Mouse (Mus musculus): ENCODE results near the gene Tbc1d14. TPM values are rescaled to one million over a fixed set of nuclear protein-coding genes. Genes with fewer than 3 reads are reported as not detected.
A peak's percentile ranks its signal among the peaks of the same experiment; 100 is the strongest.

Tbc1d14 gene
- total RNA-seq, 2 experiments from 2014 or later = 13.4 to 14.6 TPM

DNA sequence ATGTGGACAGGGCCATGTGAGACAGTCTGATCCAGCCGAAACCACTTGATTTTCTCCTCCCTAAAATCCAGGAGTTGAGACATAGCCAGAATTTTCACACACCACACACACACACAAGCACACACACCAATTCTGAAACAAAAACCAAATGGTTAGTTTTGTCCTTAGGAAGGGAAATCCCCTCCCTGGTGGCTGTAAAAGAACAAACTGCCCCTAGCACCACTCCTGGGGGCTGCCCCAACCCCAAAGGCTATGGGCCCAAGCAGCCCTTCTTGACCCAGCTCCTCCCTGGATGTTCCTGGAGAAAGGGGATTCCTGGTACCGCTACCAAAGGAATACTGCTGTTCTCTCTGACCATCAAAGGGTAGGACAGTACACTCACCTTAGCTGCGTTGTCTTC, 16.6 kb downstream of the Tbc1d14 start:
- DNase-seq = no peak

- peak; percentile 82 to 84 for DNase-seq
These were observed 17.3 kb downstream of the Tbc1d14 start for GRCm38 (mm10) chr5:36575745-36576144.

DNA sequence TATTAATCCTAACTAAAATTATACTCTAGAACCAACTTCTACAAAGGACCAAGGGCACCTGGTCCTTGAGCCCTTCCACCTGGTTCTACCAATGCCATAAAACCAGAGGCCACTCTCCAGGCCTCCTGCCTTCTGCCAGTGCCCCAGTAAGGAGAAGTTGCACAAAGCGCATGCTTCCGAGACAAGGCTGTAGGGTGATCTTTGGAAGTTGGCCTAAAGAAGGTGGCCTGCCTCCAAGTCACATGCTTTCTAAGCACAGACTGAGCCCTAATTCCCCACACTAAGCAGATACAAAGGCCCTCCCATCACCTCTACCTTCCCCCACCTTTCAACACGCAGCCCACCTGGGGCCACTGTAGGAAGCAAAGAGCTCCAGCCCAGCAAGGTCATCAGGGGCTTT, 17.8 kb downstream of the Tbc1d14 start:
- DNase-seq = peak; percentile 84 to 86

- DNase-seq = peak; percentile 54 to 70
These were observed 18.8 kb downstream of the Tbc1d14 start for GRCm38 (mm10) chr5:36574147-36574870.

- no peak for DNase-seq
These were observed 19.7 kb downstream of the Tbc1d14 start for GRCm38 (mm10) chr5:36573354-36573753.

DNA sequence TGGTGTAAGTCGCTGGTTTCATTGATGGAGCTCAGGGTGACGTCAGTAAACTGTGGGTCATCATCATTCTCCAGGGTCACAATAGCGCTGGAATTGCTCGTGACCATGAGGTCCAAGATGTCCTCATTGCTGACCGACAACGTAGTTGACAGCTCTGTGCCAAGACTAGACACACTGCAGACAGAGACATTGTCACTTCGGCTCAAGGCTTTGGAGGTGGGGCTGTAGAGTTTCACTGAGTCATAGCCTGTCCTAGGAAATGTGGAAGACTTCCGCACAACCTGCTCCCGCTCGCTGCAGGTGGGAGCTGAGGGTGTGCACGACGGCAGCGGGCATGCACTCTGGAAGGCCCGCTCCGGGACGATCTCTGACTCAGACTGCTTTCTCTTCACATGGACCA, 21.7 kb downstream of the Tbc1d14 start:
- DNase-seq = no peak

- no peak for DNase-seq
These were observed 22.4 kb downstream of the Tbc1d14 start for GRCm38 (mm10) chr5:36570546-36571245.

DNA sequence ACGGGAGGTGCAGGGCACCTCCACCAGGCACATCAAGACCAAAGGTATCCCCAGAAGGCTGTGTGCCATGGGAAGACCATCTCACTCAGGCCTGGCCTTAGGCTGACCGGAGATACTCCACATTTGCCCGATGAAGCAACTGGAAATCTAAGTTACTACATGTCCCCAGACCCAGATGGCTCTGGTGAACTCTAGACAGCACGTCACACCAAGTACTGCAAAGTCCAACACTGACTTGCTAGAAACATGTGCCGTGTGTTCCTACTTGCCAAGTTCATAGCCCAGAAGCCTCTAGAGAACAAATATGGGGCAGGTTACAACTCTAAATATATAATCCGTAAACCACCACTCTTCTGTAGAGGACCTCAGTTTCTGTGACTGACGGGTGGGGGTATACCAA, 23.0 kb downstream of the Tbc1d14 start:
- DNase-seq = no peak

DNA sequence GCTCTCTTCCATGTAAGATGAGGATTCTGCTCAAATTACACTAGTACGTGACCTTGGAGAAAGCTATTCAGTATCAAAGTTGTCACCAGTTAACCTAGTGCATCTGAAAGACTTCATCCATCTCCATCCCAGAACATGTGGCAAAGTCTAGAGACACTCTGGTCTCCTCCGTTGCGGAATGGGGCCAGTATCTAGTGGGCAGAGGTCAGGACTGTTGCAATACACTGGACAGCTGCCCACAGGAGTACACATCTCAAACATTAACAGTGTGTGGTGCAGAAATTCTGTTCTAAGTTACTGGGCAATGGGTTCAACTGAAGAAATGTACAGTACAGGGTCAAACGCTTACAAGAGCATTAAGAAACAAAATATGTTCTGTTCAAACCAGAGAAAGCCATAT, 25.0 kb downstream of the Tbc1d14 start:
- peak in 1 of 2 experiments; percentile 44 for DNase-seq

- no peak for DNase-seq
These were observed 25.4 kb downstream of the Tbc1d14 start for GRCm38 (mm10) chr5:36567627-36568026.

DNA sequence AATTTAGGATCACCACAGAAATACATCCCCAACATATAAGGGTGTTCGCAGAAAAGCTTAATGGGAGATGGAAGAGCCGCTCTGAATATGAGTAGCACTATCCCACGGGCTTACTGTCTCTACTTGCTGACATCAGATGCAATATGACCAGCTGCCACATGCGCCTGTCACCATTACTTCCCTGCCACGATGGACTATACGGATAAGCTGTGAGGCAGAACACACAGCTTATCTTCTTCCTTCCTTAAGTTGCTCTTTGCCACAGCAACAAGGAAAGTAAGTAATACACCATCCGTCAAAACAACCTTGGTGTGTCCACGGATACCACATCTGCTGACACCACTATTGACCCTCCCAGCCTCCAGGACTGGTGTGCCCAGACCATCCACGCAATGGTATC, 28.5 kb downstream of the Tbc1d14 start:
- no peak for DNase-seq

DNA sequence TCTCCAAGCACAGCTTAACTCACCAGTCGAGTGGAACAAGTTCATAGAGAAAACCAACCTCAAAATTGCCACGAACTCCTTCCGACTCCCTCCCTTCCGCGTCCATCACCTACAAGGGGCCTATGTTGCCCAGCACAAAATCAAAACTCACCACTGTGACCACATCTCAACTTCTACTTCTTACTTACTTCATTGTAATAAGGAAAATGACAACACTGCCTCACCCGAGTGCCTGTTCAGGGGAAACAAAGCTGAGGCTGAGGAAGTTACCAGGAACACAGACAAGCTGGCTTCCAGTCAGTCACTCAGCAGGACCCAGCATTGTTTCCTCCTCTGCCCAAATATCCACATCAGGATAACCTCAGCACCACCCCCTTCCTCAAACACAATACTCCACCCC, 29.3 kb downstream of the Tbc1d14 start:
- peak in 1 of 2 experiments; percentile 58 for DNase-seq

- DNase-seq = peak in 1 of 2 experiments; percentile 79
These were observed 30.2 kb downstream of the Tbc1d14 start for GRCm38 (mm10) chr5:36562791-36563445.

DNA sequence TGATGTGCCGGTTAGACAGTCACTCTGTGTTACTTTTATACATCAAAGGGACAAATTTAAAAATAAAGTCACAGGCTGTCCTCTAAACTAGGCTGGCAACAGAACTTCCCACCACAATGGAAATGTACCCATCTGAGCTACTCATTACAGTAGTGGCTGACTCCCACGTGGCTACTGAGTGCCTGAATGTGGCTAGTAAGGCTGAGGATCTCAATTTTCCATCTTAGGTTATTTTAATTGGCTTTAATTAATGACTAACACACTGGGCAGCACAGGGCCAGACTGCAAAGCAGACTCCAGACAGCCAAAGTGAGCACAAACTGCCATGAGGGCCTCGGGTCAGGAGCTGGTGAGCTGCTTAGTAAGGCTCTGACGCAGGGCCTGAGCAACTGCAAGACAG, 31.6 kb downstream of the Tbc1d14 start:
- DNase-seq = no peak

DNA sequence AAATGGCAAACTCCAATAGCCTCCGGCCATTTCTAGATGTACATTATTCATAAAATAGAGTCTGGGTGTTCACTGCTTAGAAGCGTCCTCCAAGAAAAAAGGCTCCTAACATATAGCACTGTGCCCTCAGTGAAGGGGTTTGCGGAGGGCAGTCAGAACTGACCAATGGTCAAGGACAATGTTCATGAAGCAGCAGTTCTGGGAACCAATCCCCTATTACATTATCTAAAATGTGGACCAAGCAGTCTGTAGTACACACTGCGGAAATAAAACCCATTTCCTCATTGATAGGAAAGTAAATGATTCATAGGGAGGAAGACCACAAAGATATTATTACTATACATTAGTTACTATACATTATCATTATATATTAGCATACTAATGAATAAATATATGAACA, 32.6 kb downstream of the Tbc1d14 start:
- no peak for DNase-seq

DNA sequence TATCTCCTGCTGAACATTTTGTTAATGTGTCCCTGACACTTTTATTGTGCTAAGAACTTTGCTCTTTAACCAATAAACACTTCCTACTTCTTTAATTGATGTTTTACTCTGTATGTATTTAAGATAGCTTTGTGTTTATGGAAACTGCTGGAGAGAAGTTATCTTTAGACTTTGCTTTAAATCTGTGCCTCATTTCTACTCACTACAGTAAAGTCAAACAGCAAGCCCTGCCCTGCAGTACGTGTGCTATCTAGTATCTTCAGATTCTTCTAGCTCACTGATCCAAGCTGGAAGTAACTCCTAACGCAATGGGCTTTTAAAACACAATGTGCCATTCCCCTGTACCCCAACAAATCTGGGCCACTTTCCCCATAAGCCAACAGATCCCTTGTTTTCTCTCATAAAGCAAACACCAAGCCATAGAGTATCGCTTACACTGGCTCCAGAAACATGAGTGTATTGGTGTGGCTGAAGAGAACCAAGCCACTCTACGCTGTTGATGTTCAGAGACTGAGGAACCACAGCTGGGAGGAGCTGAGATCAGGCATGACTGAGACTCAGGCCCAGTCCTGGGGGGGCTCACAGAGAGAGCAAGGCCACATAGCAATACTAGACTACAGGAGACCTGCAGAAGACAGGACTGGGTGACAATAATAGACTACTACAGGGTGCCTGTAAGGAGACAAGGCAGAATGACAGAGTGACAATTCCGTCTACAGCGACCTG, 33.4 kb downstream of the Tbc1d14 start:
- DNase-seq = no peak

DNA sequence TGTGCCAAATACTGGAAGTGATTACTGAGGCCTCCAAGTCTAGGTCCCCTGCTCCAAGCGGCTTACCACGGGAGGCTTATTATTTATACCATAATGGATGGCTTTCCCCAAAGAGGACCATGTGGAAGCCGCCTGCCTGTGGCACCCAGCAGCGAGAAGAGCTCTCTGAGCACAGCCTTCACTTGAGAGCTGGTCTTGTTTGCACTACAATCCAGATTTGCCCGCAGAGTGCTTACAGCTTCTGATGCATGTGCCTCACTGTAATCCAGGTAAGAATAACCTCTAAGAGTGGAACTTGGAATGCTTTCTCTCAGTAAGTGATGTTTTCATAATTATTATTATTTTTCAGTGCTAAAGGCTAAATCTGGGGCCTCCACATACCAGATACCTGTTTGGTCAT, 34.0 kb downstream of the Tbc1d14 start:
- no peak for DNase-seq

- DNase-seq = no peak
These were observed 34.5 kb downstream of the Tbc1d14 start for GRCm38 (mm10) chr5:36558526-36558925.

DNA sequence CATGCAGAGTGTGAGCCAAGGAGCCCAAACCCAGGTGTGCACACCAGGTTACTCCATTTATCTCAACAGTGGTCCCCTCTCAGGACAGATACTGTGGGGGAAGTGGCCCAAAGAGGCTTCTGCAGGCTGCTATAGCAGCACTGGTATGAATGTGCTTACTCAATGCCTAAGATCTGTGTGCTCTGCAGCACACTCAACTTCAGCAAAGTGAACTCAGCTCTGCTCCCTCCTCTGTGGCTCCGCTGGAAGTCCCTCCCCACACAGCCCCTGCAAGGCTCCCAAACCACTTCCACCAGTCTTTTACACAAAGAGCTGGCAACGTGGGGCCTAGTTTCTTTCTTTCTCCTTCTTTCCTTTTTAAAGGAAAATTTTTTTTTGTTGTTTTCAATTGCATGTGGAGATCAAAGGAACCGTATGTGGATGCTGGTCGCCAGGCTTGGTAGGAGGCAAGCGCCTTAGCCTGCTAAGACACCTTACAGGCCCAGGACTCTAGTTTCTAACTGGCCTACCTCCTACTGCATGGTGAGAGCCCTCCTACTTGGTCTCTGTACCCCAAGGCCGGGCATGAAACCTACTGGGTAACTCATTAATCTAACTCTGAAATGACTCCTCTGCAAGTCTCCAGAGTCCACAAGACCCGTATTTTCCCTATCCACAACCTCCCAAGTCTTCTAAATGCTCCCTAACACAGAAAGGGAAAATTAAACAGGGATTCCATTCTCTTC, 35.3 kb downstream of the Tbc1d14 start:
- no peak for DNase-seq

DNA sequence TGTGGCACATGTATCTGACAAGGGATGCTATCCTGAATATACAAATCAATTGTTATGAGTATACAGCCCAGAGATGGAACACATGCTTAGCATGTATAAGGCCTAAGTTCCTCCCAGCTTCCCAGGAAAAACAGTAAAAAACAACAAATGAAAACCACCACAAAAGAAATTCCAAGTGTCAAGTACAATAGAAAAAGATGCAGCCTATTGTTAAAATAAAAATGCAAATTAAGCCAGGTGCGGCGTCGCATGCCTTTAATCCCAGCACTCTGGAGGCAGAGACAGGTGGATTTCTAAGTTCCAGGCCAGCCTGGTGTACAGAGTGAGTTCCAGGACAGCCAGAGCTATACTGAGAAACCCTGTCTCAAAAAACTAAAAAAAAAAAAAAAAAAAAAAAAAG, 36.2 kb downstream of the Tbc1d14 start:
- no peak for DNase-seq

- DNase-seq = no peak
These were observed 36.8 kb downstream of the Tbc1d14 start for GRCm38 (mm10) chr5:36556289-36556688.

- no peak for DNase-seq
These were observed 38.6 kb downstream of the Tbc1d14 start for GRCm38 (mm10) chr5:36554496-36554895.

Data from heart, adult 18-20 months (tissue).